Mouse (Mus musculus) central nervous system, embryonic 14 days (tissue): ENCODE measurements around the gene Txnip. TPM values are rescaled to one million over a fixed set of nuclear protein-coding genes. Genes with fewer than 3 reads are reported as not detected.

ENCODE experiments used
- polyA plus RNA-seq: library from polyadenylated mRNA; depleted of rRNA; stranded (reverse); fragments of >200 nt; gene quantifications from 2 replicates; pipeline ENCODE4 v1.2.3, GENCODE M21; 2012; rRNA removed

The Txnip gene
- polyA plus RNA-seq = 99.4 and 105 TPM in 2 replicates

GRCm38 (mm10) chr3:96557694-96558093 lies at the start of gene Txnip:
TSS of gene Txnip (plus strand) at chr3:96557957.

GRCm38 (mm10) chr3:96524914-96525313 lies 32.8 kb upstream of the Txnip start, which contains the start of gene Hfe2:
TSS of gene Hfe2 (plus strand) at chr3:96525172.

GRCm38 (mm10) chr3:96576690-96577541 lies 19.2 kb downstream of the Txnip start, which contains the start of gene Gm16253:
TSS of gene Gm16253 (plus strand) at chr3:96576984.

GRCm38 (mm10) chr3:96593790-96594560 lies 36.2 kb downstream of the Txnip start, which contains the start of gene Polr3gl:
TSS of gene Polr3gl (minus strand) at chr3:96594181.

GRCm38 (mm10) chr3:96596228-96596707 lies 38.5 kb downstream of the Txnip start, which contains the start of gene Ankrd34a:
TSS of gene Ankrd34a (plus strand) at chr3:96596636.

GRCm38 (mm10) chr3:96600639-96601250 lies 43.0 kb downstream of the Txnip start, which contains the start of gene Lix1l:
TSS of gene Lix1l (plus strand) at chr3:96601149.

Other genes starting within 250 kb of the Txnip start
- gene BC107364, start 105.7 kb upstream of the Txnip start, polyA plus RNA-seq = not detected in 2 replicates
- gene Hfe2, start 32.8 kb upstream of the Txnip start, polyA plus RNA-seq = 0.33 and 4.1 TPM in 2 replicates
- not detected in 2 replicates for gene Gm16253, start 19.0 kb downstream of the Txnip start, polyA plus RNA-seq
- 48.2 and 48.9 TPM in 2 replicates for gene Polr3gl, start 36.2 kb downstream of the Txnip start, polyA plus RNA-seq
- gene Ankrd34a, start 38.7 kb downstream of the Txnip start, polyA plus RNA-seq = 8.9 and 9.6 TPM in 2 replicates
- gene Lix1l, start 43.2 kb downstream of the Txnip start, polyA plus RNA-seq = 85.4 and 88.5 TPM in 2 replicates
- gene Rbm8a, start 72.0 kb downstream of the Txnip start, polyA plus RNA-seq = 73.4 and 80.8 TPM in 2 replicates
- 50.4 and 51.8 TPM in 2 replicates for gene Pex11b, start 77.4 kb downstream of the Txnip start, polyA plus RNA-seq
- gene Gm42957, start 77.5 kb downstream of the Txnip start, polyA plus RNA-seq = 0.26 and 0.40 TPM in 2 replicates
- 5.5 and 12.6 TPM in 2 replicates for gene Itga10, start 87.6 kb downstream of the Txnip start, polyA plus RNA-seq
- gene Ankrd35, start 112.2 kb downstream of the Txnip start, polyA plus RNA-seq = 1.2 and 2.1 TPM in 2 replicates
- 37.4 and 47.6 TPM in 2 replicates for gene Pias3, start 138.4 kb downstream of the Txnip start, polyA plus RNA-seq
- gene Nudt17, start 150.6 kb downstream of the Txnip start, polyA plus RNA-seq = 8.5 and 10.7 TPM in 2 replicates
- gene Polr3c, start 169.7 kb downstream of the Txnip start, polyA plus RNA-seq = 45.5 and 49.0 TPM in 2 replicates
- 42.7 and 46.4 TPM in 2 replicates for gene Rnf115, start 169.7 kb downstream of the Txnip start, polyA plus RNA-seq